Mouse (Mus musculus) limb, embryonic 10.5 days (tissue): ENCODE measurements at regions not wholly inside any gene's neighbourhood (a gene's known extent, or its start where the extent isn't known, plus 50 kb on each side); places are given as distances from the start of the nearest gene placed in this dataset.

Experiments used
- DNase-seq: peaks from one replicate; pipeline ENCODE4 v3.0.0-alpha.2; 2017; ENCODE audit warnings: low spot score
- H3K27ac ChIP-seq: fragments of 300-500 bp; sonication (generic); 2 replicates; pipeline ENCODE4 v1.5.1; 2016; ENCODE audit warnings: mild to moderate bottlenecking
- H3K27me3 ChIP-seq: fragments of 300-500 bp; sonication (generic); 2 replicates; pipeline ENCODE4 v1.6.1; 2016; ENCODE audit warnings: low read depth, mild to moderate bottlenecking; ENCODE audit not compliant: poor library complexity, severe bottlenecking
- H3K36me3 ChIP-seq: fragments of 300-500 bp; sonication (generic); 2 replicates; pipeline ENCODE4 v1.6.1; 2016; ENCODE audit warnings: mild to moderate bottlenecking, moderate library complexity
- H3K4me1 ChIP-seq: fragments of 300-500 bp; sonication (generic); 2 replicates; pipeline ENCODE4 v1.6.1; 2016
- H3K4me3 ChIP-seq: fragments of 300-500 bp; sonication (generic); 2 replicates; pipeline ENCODE4 v1.5.1; 2016; ENCODE audit warnings: mild to moderate bottlenecking, moderate library complexity
- H3K9me3 ChIP-seq: fragments of 300-500 bp; sonication (generic); replicated peaks from 2 replicates; pipeline ENCODE4 v1.6.1; 2016; ENCODE audit warnings: mild to moderate bottlenecking
- WGBS: fragments of 180-500 bp; shearing (Covaris S2); methylation state at CpG from one replicate; pipeline ENCODE4 v1.1.7; 2016; 5-methylcytosine and 5-hydroxymethylcytosine counted together

- Histone ChIP-seq H3K4me3 (no peak overlapping the region), H3K36me3 (no peaks in the 10 kb centered on the region), H3K9me3 (no peaks in the 10 kb centered on the region), H3K27ac (no peak overlapping the region), H3K27me3 (peaks cover 37% of the 10 kb centered on the region), H3K4me1 (peaks cover 72% of the 10 kb centered on the region)
- 76% methylated on average over 8 of the region's 8 CpGs for WGBS
- DNase-seq = no peak
Measured at GRCm38 (mm10) chr8:26852921-26853320, 124.2 kb upstream of the Zfp703 start.

- Histone ChIP-seq H3K36me3 (no peaks in the 10 kb centered on the region), H3K27ac (no peak overlapping the region), H3K4me3 (no peak overlapping the region), H3K4me1 (peaks cover 54% of the 10 kb centered on the region), H3K27me3 (peaks cover 33% of the 10 kb centered on the region), H3K9me3 (no peaks in the 10 kb centered on the region)
- whole genome bisulfite sequencing = 78% methylated on average over 12 of the region's 12 CpGs
- peak; percentile 28 for DNase-seq
Measured at GRCm38 (mm10) chr8:26854557-26855238, 122.4 kb upstream of the Zfp703 start.

GRCm38 (mm10) chr8:26855256-26855655, 121.9 kb upstream of the Zfp703 start:
- H3K4me1 ChIP-seq = peaks cover 49% of the 10 kb centered on the region
- no peak overlapping the region for H3K4me3 ChIP-seq
- no peaks in the 10 kb centered on the region for H3K36me3 ChIP-seq
- no peak overlapping the region for H3K27ac ChIP-seq
- 77% methylated on average over 6 of the region's 6 CpGs for WGBS
- no peaks in the 10 kb centered on the region for H3K9me3 ChIP-seq
- peak; percentile 27 for DNase-seq
- peaks cover 36% of the 10 kb centered on the region for H3K27me3 ChIP-seq

GRCm38 (mm10) chr8:26864571-26864970, 112.6 kb upstream of the Zfp703 start:
- no peak for DNase-seq
- Histone ChIP-seq H3K36me3 (no peaks in the 10 kb centered on the region), H3K9me3 (no peaks in the 10 kb centered on the region), H3K27ac (no peak overlapping the region), H3K4me3 (no peak overlapping the region), H3K4me1 (peaks cover 37% of the 10 kb centered on the region), H3K27me3 (peaks cover 34% of the 10 kb centered on the region)
- 93% methylated on average over 2 of the region's 2 CpGs for WGBS

GRCm38 (mm10) chr8:26864971-26865370, 112.2 kb upstream of the Zfp703 start:
- Histone ChIP-seq H3K4me1 (peaks cover 37% of the 10 kb centered on the region), H3K9me3 (0 out of 2 replicates have a peak, but pooled peaks cover 2% of the 10 kb centered on the region), H3K27ac (no peak overlapping the region), H3K27me3 (peaks cover 32% of the 10 kb centered on the region), H3K36me3 (no peaks in the 10 kb centered on the region), H3K4me3 (no peak overlapping the region)
- 70% methylated on average over 10 of the region's 10 CpGs for WGBS
- DNase-seq = peak; percentile 29

GRCm38 (mm10) chr8:26868101-26868848, 108.8 kb upstream of the Zfp703 start:
- Histone ChIP-seq H3K27ac (peak overlapping the region; percentile 61), H3K27me3 (peaks cover 28% of the 10 kb centered on the region), H3K36me3 (0 out of 2 replicates have a peak, but pooled peaks cover 2% of the 10 kb centered on the region), H3K9me3 (peaks cover 10% of the 10 kb centered on the region), H3K4me1 (peaks cover 51% of the 10 kb centered on the region), H3K4me3 (no peak overlapping the region)
- 25% methylated on average over 6 of the region's 6 CpGs for WGBS
- peak; percentile 59 for DNase-seq

- Histone ChIP-seq H3K9me3 (peaks cover 10% of the 10 kb centered on the region), H3K4me3 (no peak overlapping the region), H3K36me3 (0 out of 2 replicates have a peak, but pooled peaks cover 2% of the 10 kb centered on the region), H3K27ac (peak overlapping the region; percentile 61; the same call in 1 of the 2 replicates), H3K4me1 (peaks cover 51% of the 10 kb centered on the region), H3K27me3 (peaks cover 29% of the 10 kb centered on the region)
- no peak for DNase-seq
- 45% methylated on average over 2 of the region's 2 CpGs for WGBS
Measured at GRCm38 (mm10) chr8:26868849-26869110, 108.3 kb upstream of the Zfp703 start.

DNA sequence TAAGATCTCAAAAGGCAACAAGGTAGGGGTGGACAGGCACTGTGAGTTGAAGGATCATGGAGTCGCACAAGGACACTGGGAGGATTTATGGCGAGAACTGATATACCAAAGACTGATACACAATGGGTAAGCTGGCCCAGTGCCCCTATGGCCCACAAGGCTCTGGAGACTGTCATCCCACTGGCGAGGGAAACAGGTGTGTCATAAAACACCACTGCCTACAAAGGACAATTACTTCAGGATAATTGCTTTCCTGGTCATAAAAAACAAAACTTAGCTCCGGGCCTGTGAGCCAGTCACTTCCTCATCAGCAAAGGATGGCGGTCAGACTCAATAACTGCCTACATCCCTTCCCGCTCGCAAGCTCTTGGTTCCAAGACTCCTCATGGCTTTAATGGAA, 105.3 kb upstream of the Zfp703 start:
- no peak overlapping the region for H3K4me3 ChIP-seq
- H3K27me3 ChIP-seq = peaks cover 40% of the 10 kb centered on the region
- H3K36me3 ChIP-seq = 0 out of 2 replicates have a peak, but pooled peaks cover 2% of the 10 kb centered on the region
- H3K9me3 ChIP-seq = peaks cover 10% of the 10 kb centered on the region
- 59% methylated on average over 7 of the region's 7 CpGs for WGBS
- peak overlapping the region; percentile 65; the same call in 1 of the 2 replicates for H3K27ac ChIP-seq
- H3K4me1 ChIP-seq = peaks cover 42% of the 10 kb centered on the region
- DNase-seq = peak; percentile 36

GRCm38 (mm10) chr8:26872382-26872781, 104.7 kb upstream of the Zfp703 start:
- H3K27me3 ChIP-seq = peaks cover 41% of the 10 kb centered on the region
- WGBS = 90% methylated on average over 3 of the region's 3 CpGs
- peaks cover 10% of the 10 kb centered on the region for H3K9me3 ChIP-seq
- peak overlapping the region; percentile 65 for H3K27ac ChIP-seq
- H3K4me1 ChIP-seq = peaks cover 38% of the 10 kb centered on the region
- peak; percentile 27 for DNase-seq
- H3K36me3 ChIP-seq = 0 out of 2 replicates have a peak, but pooled peaks cover 2% of the 10 kb centered on the region
- H3K4me3 ChIP-seq = no peak overlapping the region

DNA sequence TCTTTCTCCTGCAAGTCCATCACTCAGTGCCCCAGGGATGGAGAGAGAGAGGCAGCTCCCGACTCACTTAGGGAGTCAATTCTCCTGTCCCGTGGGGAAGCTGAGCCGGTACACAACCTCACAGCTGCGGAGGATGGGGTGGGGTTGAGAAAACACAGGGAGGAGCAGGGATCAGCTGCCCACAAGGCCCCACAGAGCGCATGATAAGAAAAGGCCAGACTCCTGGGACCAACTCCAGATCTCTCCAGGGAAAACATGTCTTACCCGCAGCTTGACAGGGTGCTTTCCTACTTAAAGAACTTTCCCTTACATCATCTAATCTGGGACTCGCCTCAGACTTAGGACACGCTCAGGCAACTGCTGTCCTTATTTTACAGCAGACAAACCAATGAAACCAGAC, 104.3 kb upstream of the Zfp703 start:
- H3K27me3 ChIP-seq = peaks cover 45% of the 10 kb centered on the region
- H3K9me3 ChIP-seq = peaks cover 10% of the 10 kb centered on the region
- no peak overlapping the region for H3K4me3 ChIP-seq
- H3K27ac ChIP-seq = peak overlapping the region; percentile 65; the same call in 1 of the 2 replicates
- 73% methylated on average over 8 of the region's 8 CpGs for WGBS
- no peak for DNase-seq
- peaks cover 34% of the 10 kb centered on the region for H3K4me1 ChIP-seq
- 0 out of 2 replicates have a peak, but pooled peaks cover 2% of the 10 kb centered on the region for H3K36me3 ChIP-seq

DNA sequence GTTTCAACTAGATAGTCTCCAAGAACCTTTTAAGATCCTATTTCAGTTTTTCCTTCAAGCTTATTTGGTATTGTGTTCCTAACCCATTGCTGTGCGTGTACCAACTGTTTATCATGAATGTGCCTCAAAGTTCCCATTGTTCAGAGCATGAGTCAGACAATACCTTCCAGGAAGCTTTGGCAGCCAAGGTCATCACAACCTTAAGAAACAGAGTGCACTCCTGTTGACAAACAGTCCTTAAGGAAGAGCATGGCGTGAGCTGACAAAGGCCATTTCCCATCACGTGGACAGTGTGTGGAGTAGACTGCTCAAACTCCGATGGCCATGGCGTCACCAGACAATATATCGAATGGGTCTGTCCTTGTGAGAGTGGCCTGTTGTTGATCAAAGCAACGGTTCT, 96.9 kb upstream of the Zfp703 start:
- Histone ChIP-seq H3K4me1 (peaks cover 51% of the 10 kb centered on the region), H3K27ac (0 out of 2 replicates have a peak overlapping the region, but pooled peaks have one; percentile 2), H3K36me3 (no peaks in the 10 kb centered on the region), H3K9me3 (no peaks in the 10 kb centered on the region), H3K27me3 (peaks cover 72% of the 10 kb centered on the region), H3K4me3 (no peak overlapping the region)
- no peak for DNase-seq
- 76% methylated on average over 7 of the region's 7 CpGs for WGBS

GRCm38 (mm10) chr8:26881268-26882120, 95.6 kb upstream of the Zfp703 start:
- Histone ChIP-seq H3K36me3 (no peaks in the 10 kb centered on the region), H3K4me1 (peaks cover 48% of the 10 kb centered on the region), H3K9me3 (no peaks in the 10 kb centered on the region), H3K27me3 (peaks cover 75% of the 10 kb centered on the region), H3K4me3 (no peak overlapping the region), H3K27ac (no peak overlapping the region)
- peak; percentile 30 for DNase-seq
- WGBS = 73% methylated on average over 7 of the region's 7 CpGs
